8 mouse cellular contexts compared by ENCODE assay signal in the genomic region with DNA sequence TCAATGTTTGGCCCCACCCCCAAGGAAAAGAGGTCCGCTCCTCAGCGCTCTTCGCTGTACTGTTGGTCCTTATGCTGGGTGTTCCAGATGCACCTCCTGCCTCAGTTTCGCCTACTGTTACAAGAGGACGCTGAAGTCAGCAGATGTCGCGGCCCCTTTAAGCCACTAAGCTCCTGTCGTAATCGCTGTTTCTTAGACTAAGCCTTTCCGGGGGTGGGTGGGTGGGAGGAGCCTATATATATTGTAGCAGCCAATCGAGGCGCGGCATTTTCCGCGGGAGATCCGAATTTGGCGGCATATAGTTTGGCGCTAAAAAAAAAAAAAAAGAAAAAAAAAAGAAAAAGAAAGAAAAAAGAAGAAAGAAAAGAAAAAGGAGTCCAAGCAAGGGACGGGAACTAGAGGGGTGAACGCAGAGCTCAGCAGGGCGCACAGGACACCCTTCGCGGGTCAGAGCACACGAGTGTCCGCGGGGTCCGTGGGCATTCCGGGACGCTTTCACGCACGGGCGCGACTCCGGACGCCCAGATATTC. TPM values are rescaled to one million over a fixed set of nuclear protein-coding genes. Genes with fewer than 3 reads are reported as not detected.
DNase-seq lines count a peak whose midpoint lies in the region; ATAC-seq lines count a peak whose summit lies in the region.

A gene (plus strand): TSS at position 384 of the 531 bp plus-strand sequence.

- peak within 1 kb of the TSS; percentile 74 for H3K4me3 ChIP-seq in embryonic facial prominence, embryonic 13.5 days
- H3K4me3 ChIP-seq in heart, embryonic 14.5 days (ENCODE audit: control insufficient read depth in 1 of 2, insufficient read depth in 1 of 2, low read depth in 1 of 2, low read length in 2 of 2): peak within 1 kb of the TSS; percentile 62 to 70
- peak within 1 kb of the TSS; percentile 72 for H3K4me3 ChIP-seq in macrophage (ENCODE audit: inconsistent target)

- under 1% methylated on average over 35 of the region's 35 CpGs for WGBS in embryonic facial prominence, embryonic 13.5 days
- WGBS in heart, embryonic 14.5 days: under 1% methylated on average over 35 of the region's 35 CpGs
- 4% methylated on average over 24 of the region's 35 CpGs for WGBS in macrophage (ENCODE audit: missing documents)

- H3K9ac ChIP-seq in embryonic facial prominence, embryonic 13.5 days: peak within 1 kb of the TSS; percentile 76
- peak within 1 kb of the TSS; percentile 80 for H3K9ac ChIP-seq in heart, embryonic 14.5 days (ENCODE audit: low read length)

- H3K4me2 ChIP-seq in embryonic facial prominence, embryonic 13.5 days: peak within 1 kb of the TSS; percentile 100
- peak within 1 kb of the TSS; percentile 98 for H3K4me2 ChIP-seq in heart, embryonic 14.5 days (ENCODE audit: low read length)

- ATAC-seq in embryonic facial prominence, embryonic 13.5 days (ENCODE audit: insufficient number of reproducible peaks, insufficient read depth, low FRiP score, low TSS enrichment, low read depth): no peak
- 0 out of 2 replicates have a peak, but pooled peaks have one; percentile 43 for ATAC-seq in heart, embryonic 14.5 days (ENCODE audit: insufficient number of reproducible peaks, insufficient read depth, low FRiP score, low read depth)
- no peak for ATAC-seq in frontal cortex, adult (ENCODE audit: low TSS enrichment)

- H3K79me2 ChIP-seq in macrophage (ENCODE audit: inconsistent target): peaks cover 43% of the 10 kb centered on the region

- no peaks in the 10 kb centered on the region for H3K36me3 ChIP-seq in embryonic facial prominence, embryonic 13.5 days
- no peaks in the 10 kb centered on the region for H3K36me3 ChIP-seq in heart, embryonic 14.5 days (ENCODE audit: control insufficient read depth, insufficient read depth, low read length)
- H3K36me3 ChIP-seq in macrophage (ENCODE audit: inconsistent target): no peaks in the 10 kb centered on the region

- peak; percentile 89 for DNase-seq in CD4-positive, CD25-positive, alpha-beta regulatory T cell, adult 2 months (ENCODE audit: low read depth, low spot score)
- peak; percentile 58 for DNase-seq in Muller cell, postnatal 12 days (ENCODE audit: inconsistent ontology term)
- DNase-seq in kidney, postnatal 10 days: peak; percentile 88
- peak; percentile 77 for DNase-seq in right cerebral cortex, postnatal 4 days

- peak within 1 kb of the TSS; percentile 62 for H3K27ac ChIP-seq in embryonic facial prominence, embryonic 13.5 days
- H3K27ac ChIP-seq in heart, embryonic 14.5 days (replicated peaks in 1 of 2; ENCODE audit: control insufficient read depth in 1 of 2, insufficient read depth in 1 of 2, low read depth in 2 of 2, low read length in 2 of 2): peak within 1 kb of the TSS; percentile 36 to 48
- H3K27ac ChIP-seq in macrophage: peak within 1 kb of the TSS; percentile 81

- peaks cover 44% of the 10 kb centered on the region for H3K4me1 ChIP-seq in embryonic facial prominence, embryonic 13.5 days
- peaks cover 14 to 35% of the 10 kb centered on the region in 2 experiments; a peak in 3 of 4 replicates for H3K4me1 ChIP-seq in heart, embryonic 14.5 days (ENCODE audit: control insufficient read depth in 2 of 2, insufficient read depth in 2 of 2, low read length in 2 of 2)

- H3K27me3 ChIP-seq in embryonic facial prominence, embryonic 13.5 days: no peaks in the 10 kb centered on the region
- H3K27me3 ChIP-seq in heart, embryonic 14.5 days (ENCODE audit: control insufficient read depth, insufficient read depth, low read length): no peaks in the 10 kb centered on the region

- no peaks in the 10 kb centered on the region for H3K9me3 ChIP-seq in embryonic facial prominence, embryonic 13.5 days
- no peaks in the 10 kb centered on the region for H3K9me3 ChIP-seq in heart, embryonic 14.5 days (ENCODE audit: control insufficient read depth, low read length)

RNA-seq across cellular contexts. Expression of the gene that starts here (rescaled TPM):
- 6.4 and 7.1 TPM in 2 replicates for polyA plus RNA-seq in embryonic facial prominence, embryonic 13.5 days (2015; fragmentation: Nextera tagmentation; extraction: Ambion mirVana)
- 2.5 and 3.1 TPM in 2 replicates for polyA plus RNA-seq in heart, embryonic 14.5 days (2014; fragmentation: Nextera tagmentation; extraction: Ambion mirVana)
- 1 to 10 TPM; 1.3 to 8.2 (median 3.5) TPM for total RNA-seq in macrophage (2018; cell fraction: chromatin; rRNA removed)
- 1 to 10 TPM in 22 of 26 experiments, under 1 TPM in 4; 0.38 to 2.9 (median 1.6) TPM for total RNA-seq in macrophage (2018; cell fraction: cytosol; rRNA removed)
- 10 to 100 TPM in 1 of 26 experiments, 1 to 10 TPM in 25; 1.1 to 12.0 (median 3.1) TPM for total RNA-seq in macrophage (2018; cell fraction: nucleus; rRNA removed)
- 1.5 to 5.0 TPM (median 2.6 TPM) in 3 replicates for polyA plus RNA-seq in macrophage (2018)
